Mouse (Mus musculus) lung, adult 2 months (tissue): ENCODE measurements at regions not wholly inside any gene's neighbourhood (a gene's known extent, or its start where the extent isn't known, plus 50 kb on each side); places are given as distances from the start of the nearest gene placed in this dataset.

Source experiments
- DNase-seq: peaks from one replicate; pipeline ENCODE4 v3.0.0; 2022
- H3K4me1 ChIP-seq: fragments of 200-500 bp; 2 replicates; pipeline ENCODE4 v1.6.1; 2011; ENCODE audit warnings: low read length; ENCODE audit not compliant: control insufficient read depth, insufficient read depth
- H3K4me3 ChIP-seq: fragments of 200-500 bp; replicated peaks from 2 replicates; pipeline ENCODE3; 2011; ENCODE audit warnings: low read depth, mild to moderate bottlenecking, control low read depth, low read length; ENCODE audit errors: extremely low read depth
- CTCF ChIP-seq: fragments of 200-500 bp; IDR thresholded peaks from 2 replicates; pipeline ENCODE4 v1.5.1; 2011; ENCODE audit warnings: mild to moderate bottlenecking, low read length, control low read depth; ENCODE audit not compliant: insufficient read depth
- POLR2A ChIP-seq: fragments of 200-500 bp; IDR thresholded peaks from 2 replicates; pipeline ENCODE4 v1.6.1; 2011; ENCODE audit warnings: low read depth, mild to moderate bottlenecking, control low read depth, low read length, borderline replicate concordance; ENCODE audit errors: extremely low read depth
- WGBS: fragments of 180-500 bp; shearing (Covaris S2); methylation state at CpG from one replicate; pipeline ENCODE4 v1.1.7; 2018; 5-methylcytosine and 5-hydroxymethylcytosine counted together

DNA sequence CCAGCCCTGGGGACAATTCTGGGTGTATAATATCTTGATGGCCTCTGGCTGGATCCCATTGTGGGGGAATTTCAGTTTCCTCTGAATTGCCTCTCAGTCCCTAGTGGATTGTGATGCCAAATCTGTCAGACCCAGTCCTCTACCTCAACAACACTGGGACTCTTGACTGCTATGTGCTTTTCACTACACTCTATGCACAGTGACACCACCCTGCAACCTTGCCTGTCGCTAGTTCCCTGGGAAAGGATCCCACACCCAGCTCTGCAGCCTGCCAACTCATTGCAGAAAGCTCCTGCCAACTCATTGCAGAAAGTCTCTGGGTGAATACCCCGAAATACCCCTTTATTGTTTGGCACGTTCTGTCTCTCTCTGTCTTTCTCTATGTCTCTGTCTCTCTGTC lies 174.6 kb downstream of the Cth start:
- WGBS = 68% methylated on average over 3 of the region's 3 CpGs
- no peak for TF ChIP-seq POLR2A
- TF ChIP-seq CTCF = no peak
- no peak overlapping the region for H3K4me3 ChIP-seq
- H3K4me1 ChIP-seq = no peaks in the 10 kb centered on the region
- no peak for DNase-seq

DNA sequence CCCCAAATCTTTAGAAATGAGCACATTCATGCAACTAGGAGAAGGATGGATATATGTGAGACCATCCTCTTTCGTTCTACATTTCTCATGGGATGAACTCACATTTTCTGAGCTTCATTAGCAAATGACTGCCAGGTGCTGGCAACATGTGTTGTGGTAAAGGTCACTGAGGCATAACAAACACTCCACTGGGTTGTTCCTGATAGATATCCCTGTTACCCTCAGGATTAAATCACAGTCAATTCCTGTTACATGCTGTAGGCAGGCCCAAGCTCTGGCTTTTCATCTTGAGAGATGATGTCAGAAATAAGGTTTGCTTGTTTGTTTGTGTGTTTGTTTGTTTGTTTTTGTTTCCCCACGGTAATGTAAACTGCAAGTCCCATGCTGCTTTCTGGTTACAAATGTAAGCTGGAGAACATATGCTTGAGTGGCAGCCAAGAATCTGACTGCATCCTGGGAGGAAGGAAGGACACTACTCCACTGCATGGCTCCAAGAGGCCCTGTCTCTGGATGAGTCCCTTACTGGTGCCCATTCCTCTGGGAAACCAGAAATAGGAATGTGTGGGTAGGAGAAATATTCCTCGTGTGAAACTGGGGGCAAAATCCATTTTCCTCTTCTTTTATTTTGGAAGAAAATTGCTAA lies 176.4 kb downstream of the Cth start:
- H3K4me3 ChIP-seq = no peak overlapping the region
- DNase-seq = no peak
- no peaks in the 10 kb centered on the region for H3K4me1 ChIP-seq
- 47% methylated on average over 3 of the region's 3 CpGs for WGBS
- TF ChIP-seq POLR2A (no peak), CTCF (no peak)

DNA sequence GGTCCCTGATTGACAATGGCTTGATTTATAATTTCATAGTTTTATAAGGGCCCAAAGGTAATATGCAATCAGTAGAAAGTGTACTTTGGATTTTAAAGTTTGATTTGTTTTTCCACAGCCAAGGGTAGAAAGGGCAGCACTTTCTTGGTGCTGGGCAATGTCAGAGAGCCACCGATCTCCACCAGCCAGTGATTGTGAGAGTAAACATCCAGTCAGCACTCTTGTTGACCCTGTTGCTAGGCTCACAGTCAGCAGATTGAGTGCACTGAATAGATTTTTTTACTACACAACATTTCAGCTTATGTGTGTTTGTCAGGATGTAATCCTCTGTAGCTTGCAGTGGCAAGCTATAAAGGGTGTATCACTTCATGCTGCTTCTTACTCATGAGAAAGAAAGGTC lies 176.3 kb downstream of the Ptger3 start:
- no peak for TF ChIP-seq CTCF
- TF ChIP-seq POLR2A = no peak
- no peak for DNase-seq
- WGBS = 45% methylated on average over 1 of the region's 1 CpGs
- Histone ChIP-seq H3K4me3 (no peak overlapping the region), H3K4me1 (no peaks in the 10 kb centered on the region)

DNA sequence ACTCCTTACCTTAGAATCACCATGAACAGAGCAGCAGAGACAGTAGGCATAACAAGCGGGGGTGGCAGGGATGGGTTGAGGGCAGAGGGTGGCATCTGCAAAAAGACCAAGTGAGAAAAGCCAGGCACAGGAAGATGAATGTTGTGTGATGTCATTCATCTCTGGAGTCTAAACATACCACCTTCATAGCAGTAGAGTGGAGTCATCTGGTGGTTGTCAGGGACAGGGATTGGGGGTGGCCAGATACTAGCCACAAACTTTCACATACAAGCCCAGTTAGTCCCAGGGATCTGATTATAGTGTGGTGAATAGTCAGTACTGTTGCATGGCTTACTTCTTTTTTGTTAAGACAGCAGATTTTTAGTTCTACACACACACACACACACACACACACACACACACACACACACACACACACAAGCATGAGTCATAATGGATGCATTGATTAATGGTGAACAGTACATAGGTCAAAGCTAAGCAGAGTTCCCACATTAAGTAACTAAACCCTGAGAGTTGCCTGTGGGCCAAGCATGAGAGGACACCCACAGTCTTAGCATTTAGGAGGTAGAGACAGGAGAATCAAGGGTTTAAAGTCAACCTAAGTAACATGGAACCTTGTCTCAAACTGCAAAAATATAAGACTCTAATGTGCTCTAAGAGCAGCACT lies 173.1 kb downstream of the Ptger3 start:
- no peak for DNase-seq
- 76% methylated on average over 1 of the region's 1 CpGs for whole genome bisulfite sequencing
- Histone ChIP-seq H3K4me3 (no peak overlapping the region), H3K4me1 (no peaks in the 10 kb centered on the region)
- TF ChIP-seq CTCF = no peak
- no peak for TF ChIP-seq POLR2A

DNA sequence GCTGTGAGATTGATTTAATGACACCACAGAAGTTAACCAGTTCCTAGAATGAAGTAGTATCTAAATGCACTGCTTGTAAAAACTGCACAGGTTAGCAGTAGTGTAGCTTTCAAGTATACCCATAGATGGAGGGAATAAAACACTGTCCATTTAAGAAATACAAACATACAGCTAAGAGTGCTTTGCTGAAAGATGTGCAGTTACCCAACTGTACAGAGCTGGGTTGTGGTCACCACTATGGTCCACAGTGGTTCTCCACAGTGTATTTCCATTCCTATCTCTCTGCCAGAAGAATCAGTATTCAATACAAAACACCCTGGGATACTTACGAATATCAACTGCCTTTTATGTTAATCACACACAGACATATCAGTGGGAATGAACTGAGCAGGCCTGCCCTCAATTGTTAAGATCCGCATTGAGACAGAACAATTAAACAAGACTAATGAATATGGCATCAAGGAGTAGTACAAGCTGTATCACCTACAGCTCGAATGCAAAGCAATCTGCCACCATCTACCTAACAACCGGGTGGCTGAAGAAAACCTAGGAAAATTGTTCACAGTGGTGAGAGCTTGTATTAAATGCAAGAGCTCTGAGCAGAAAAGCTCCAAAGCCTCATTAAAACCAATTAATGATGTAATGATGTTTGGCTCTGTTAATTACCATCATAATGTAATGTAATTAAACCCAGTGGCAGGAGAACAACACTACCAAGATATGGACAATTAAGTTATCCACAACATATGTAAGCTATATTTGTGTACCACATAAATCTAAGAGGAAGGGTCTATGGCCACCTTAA lies 165.6 kb downstream of the Ptger3 start:
- no peak overlapping the region for H3K4me3 ChIP-seq
- WGBS = 80% methylated on average over 4 of the region's 4 CpGs
- H3K4me1 ChIP-seq = no peaks in the 10 kb centered on the region
- TF ChIP-seq CTCF (no peak), POLR2A (no peak)
- no peak for DNase-seq

DNA sequence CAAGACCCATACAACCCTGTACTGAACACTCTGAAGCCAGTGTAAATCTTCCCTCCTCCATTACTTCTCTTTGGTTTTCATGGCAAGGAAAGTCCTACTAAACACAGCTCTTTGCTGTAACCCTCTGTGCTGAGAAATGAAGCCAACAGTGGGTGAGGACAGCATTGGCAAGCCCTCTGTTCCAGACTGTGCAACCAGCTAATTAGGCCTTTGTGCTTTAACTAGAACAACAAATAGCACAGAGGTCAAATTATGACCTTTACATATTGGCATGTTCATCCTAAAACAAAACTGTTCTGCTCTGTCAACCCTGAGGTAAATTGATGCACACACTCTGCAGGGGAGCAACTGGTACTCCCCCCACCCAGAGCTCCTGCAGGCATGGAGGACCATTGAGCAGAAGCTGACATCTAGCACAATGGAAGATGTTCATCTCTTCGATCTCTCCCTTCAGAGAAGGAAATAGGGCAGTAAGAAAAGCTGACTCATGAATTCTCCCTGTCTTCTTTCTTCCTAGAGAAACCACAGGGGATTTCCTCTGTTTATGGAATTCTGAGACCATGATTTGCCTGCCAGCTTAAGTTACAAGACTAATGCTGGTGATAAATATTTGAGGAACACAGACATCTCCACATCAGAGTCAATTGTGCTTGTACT lies 163.1 kb downstream of the Ptger3 start:
- no peaks in the 10 kb centered on the region for H3K4me1 ChIP-seq
- TF ChIP-seq POLR2A (no peak), CTCF (no peak)
- DNase-seq = no peak
- 24% methylated on average over 1 of the region's 1 CpGs for WGBS
- H3K4me3 ChIP-seq = no peak overlapping the region

DNA sequence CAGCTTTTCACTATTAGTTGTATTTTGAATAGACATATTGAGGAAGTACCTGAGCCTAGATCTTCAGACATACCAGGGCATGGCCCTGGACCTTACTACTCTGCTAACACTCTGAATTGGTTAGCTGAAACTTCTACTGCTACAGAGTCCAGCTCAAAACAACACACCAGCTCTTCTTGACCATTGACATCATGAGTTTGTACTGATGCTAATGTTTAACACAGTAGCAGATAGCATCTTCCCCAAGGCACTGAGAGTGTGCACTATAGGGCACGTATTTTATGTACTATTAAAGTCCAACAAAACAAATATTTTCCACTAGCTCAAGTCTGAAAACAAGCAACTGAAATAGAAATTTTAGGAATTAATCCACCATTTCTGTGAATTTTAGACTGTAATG lies 157.8 kb downstream of the Ptger3 start:
- no peak overlapping the region for H3K4me3 ChIP-seq
- TF ChIP-seq CTCF = no peak
- TF ChIP-seq POLR2A = no peak
- DNase-seq = no peak
- WGBS = 40% methylated on average over 1 of the region's 1 CpGs
- no peaks in the 10 kb centered on the region for H3K4me1 ChIP-seq

DNA sequence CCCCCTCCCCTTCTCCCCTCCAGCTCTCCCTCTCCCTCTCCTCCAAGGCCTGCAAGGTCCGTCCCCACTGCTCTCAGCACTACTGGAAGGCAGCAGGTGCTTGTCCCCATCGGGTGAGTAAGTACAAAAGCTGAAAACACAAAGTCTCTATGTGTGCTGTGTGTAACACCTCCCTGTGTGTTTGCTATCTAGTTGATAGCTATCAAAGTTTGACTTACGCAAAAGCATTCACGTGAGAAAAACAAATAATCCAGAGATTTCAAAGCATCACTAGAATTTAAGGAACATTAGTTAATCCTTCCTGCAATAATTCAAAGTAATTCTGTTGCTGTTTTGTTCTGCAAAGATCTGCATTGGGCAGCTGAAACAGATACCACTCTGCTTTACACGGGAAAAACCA lies 156.5 kb downstream of the Ptger3 start:
- TF ChIP-seq CTCF (no peak), POLR2A (no peak)
- no peak for DNase-seq
- Histone ChIP-seq H3K4me3 (no peak overlapping the region), H3K4me1 (no peaks in the 10 kb centered on the region)
- 58% methylated on average over 5 of the region's 5 CpGs for WGBS

DNA sequence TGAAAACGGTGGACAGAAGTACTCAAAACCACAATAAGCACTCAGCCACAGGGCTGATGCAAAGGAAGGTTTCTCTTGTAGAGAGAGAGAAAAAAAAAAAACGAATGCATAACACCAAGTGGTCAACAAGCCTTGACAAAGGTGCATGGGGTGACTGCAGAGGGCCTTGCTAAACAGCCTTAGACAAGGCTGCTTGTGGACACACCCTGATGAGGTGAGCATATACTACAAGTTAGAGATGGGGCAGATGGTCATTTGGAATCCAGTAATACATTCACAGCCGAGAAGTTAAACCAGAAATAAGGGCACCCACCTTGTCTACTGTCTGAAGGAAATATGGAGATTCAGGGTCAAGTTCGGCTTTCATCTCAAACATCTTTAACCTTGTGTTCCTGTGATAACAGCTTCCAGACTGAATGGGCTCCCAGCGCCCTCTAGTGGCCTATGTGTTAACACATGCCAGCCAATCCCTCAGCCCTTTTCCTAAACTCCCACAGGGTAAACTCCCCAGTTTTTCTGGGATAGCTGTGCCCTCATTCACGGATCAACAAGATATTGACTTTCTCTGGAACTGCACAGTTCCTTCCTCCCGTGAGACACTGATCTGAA lies 150.7 kb downstream of the Ptger3 start:
- TF ChIP-seq CTCF (peak; percentile 72), POLR2A (no peak)
- no peak overlapping the region for H3K4me3 ChIP-seq
- DNase-seq = peak; percentile 49
- no peaks in the 10 kb centered on the region for H3K4me1 ChIP-seq
- WGBS = 17% methylated on average over 7 of the region's 7 CpGs
